Mouse (Mus musculus): ENCODE measurements around the gene Armt1. TPM values are rescaled to one million over a fixed set of nuclear protein-coding genes. Genes with fewer than 3 reads are reported as not detected.

The Armt1 gene
- total RNA-seq, 2 experiments from 2014 or later = 10.8 to 11.5 TPM

Other genes with a start within 250 kb of the Armt1 start
- 1 to 10 TPM; 8.1 to 8.2 TPM for gene Akap12, start 166.1 kb upstream of the Armt1 start, total RNA-seq (2021)
- gene Zbtb2, start 44.4 kb upstream of the Armt1 start, total RNA-seq (2021) = 1 to 10 TPM; 5.1 to 6.3 TPM
- 10 to 100 TPM; 38.5 to 42.1 TPM for gene Rmnd1, start 79 bp upstream of the Armt1 start, total RNA-seq (2021)
- under 1 TPM; 0.27 to 0.59 TPM for gene Ccdc170, start 50.0 kb downstream of the Armt1 start, total RNA-seq (2021)
- 10 to 100 TPM; 28.7 to 32.2 TPM for gene Esr1, start 179.1 kb downstream of the Armt1 start, total RNA-seq (2021)

Data from gastrocnemius, postnatal 36 days (tissue).